Mouse (Mus musculus): ENCODE data around the gene N4bp2l1.

GRCm38 (mm10) chr5:150606131-150606530 is 9.1 kb upstream of the N4bp2l1 start:
- TF ChIP-seq CTCF (conservative IDR thresholded peaks at IDR 0.05; ENCODE audit: low read length): no peak
- no peak for TF ChIP-seq POU5F1 (IDR thresholded peaks at IDR 0.05; ENCODE audit: borderline replicate concordance, low read length)
